Mouse (Mus musculus) limb, embryonic 12.5 days (tissue): ENCODE measurements at regions not wholly inside any gene's neighbourhood (a gene's known extent, or its start where the extent isn't known, plus 50 kb on each side); places are given as distances from the start of the nearest gene placed in this dataset.
A peak's percentile ranks its signal among the peaks of the same experiment; 100 is the strongest.

ENCODE experiments used
- ATAC-seq: fragments of 200-750 bp; cut with Nextera tagmentation; 2 replicates; pipeline ENCODE4 v1.8.0; 2017; ENCODE audit warnings: low read depth, moderate TSS enrichment; ENCODE audit not compliant: insufficient number of reproducible peaks, insufficient read depth, low FRiP score, low TSS enrichment
- H3K27ac ChIP-seq: fragments of 300-500 bp; sonication (generic); 2 replicates; pipeline ENCODE4 v1.5.1; 2016; ENCODE audit warnings: mild to moderate bottlenecking, moderate library complexity
- H3K27me3 ChIP-seq: fragments of 300-500 bp; sonication (generic); 2 replicates; pipeline ENCODE4 v1.6.1; 2016; ENCODE audit warnings: mild to moderate bottlenecking, moderate library complexity
- H3K36me3 ChIP-seq: fragments of 300-500 bp; sonication (generic); 2 replicates; pipeline ENCODE4 v1.6.1; 2016; ENCODE audit warnings: mild to moderate bottlenecking, moderate library complexity
- H3K4me1 ChIP-seq: fragments of 300-500 bp; sonication (generic); replicated peaks from 2 replicates; pipeline ENCODE4 v1.6.1; 2016
- H3K4me2 ChIP-seq: fragments of 300-500 bp; sonication (generic); 2 replicates; pipeline ENCODE4 v1.6.1; 2016; ENCODE audit warnings: mild to moderate bottlenecking, moderate library complexity
- H3K4me3 ChIP-seq: fragments of 300-500 bp; sonication (generic); replicated peaks from 2 replicates; pipeline ENCODE4 v1.5.1; 2016; ENCODE audit warnings: mild to moderate bottlenecking
- H3K9ac ChIP-seq: fragments of 300-500 bp; sonication (generic); replicated peaks from 2 replicates; pipeline ENCODE4 v1.6.1; 2016; ENCODE audit warnings: mild to moderate bottlenecking, moderate library complexity
- H3K9me3 ChIP-seq: fragments of 300-500 bp; sonication (generic); 2 replicates; pipeline ENCODE4 v1.6.1; 2016; ENCODE audit warnings: mild to moderate bottlenecking, moderate library complexity
- WGBS: fragments of 180-500 bp; shearing (Covaris S2); methylation state at CpG from one replicate; pipeline ENCODE4 v1.1.7; 2016; 5-methylcytosine and 5-hydroxymethylcytosine counted together

GRCm38 (mm10) chr3:51145985-51146384 lies 78.3 kb upstream of the Noct start:
- WGBS: 85% methylated on average over 2 of the region's 2 CpGs
- no peak overlapping the region for H3K4me3 ChIP-seq
- no peak overlapping the region for H3K4me2 ChIP-seq
- no peaks in the 10 kb centered on the region for H3K4me1 ChIP-seq
- no peak overlapping the region for H3K9ac ChIP-seq
- no peak overlapping the region for H3K27ac ChIP-seq
- no peaks in the 10 kb centered on the region for H3K36me3 ChIP-seq
- no peaks in the 10 kb centered on the region for H3K27me3 ChIP-seq
- peaks cover 4% of the 10 kb centered on the region; the same call in 1 of the 2 replicates for H3K9me3 ChIP-seq
- ATAC-seq: no peak

- WGBS: 91% methylated on average over 6 of the region's 6 CpGs
- Histone ChIP-seq H3K4me1 (no peaks in the 10 kb centered on the region), H3K27me3 (no peaks in the 10 kb centered on the region), H3K27ac (no peak overlapping the region), H3K9ac (no peak overlapping the region), H3K36me3 (no peaks in the 10 kb centered on the region), H3K9me3 (no peaks in the 10 kb centered on the region), H3K4me2 (no peak overlapping the region), H3K4me3 (no peak overlapping the region)
- ATAC-seq: no peak
Measured at GRCm38 (mm10) chr3:51150012-51150411, 74.2 kb upstream of the Noct start.

GRCm38 (mm10) chr3:51151104-51151503 lies 73.1 kb upstream of the Noct start:
- WGBS: 87% methylated on average over 4 of the region's 4 CpGs
- H3K4me2 ChIP-seq: no peak overlapping the region
- H3K9me3 ChIP-seq: no peaks in the 10 kb centered on the region
- H3K27me3 ChIP-seq: no peaks in the 10 kb centered on the region
- H3K36me3 ChIP-seq: no peaks in the 10 kb centered on the region
- ATAC-seq: no peak
- no peaks in the 10 kb centered on the region; the same call in 1 of the 2 replicates for H3K4me1 ChIP-seq
- H3K27ac ChIP-seq: no peak overlapping the region
- no peak overlapping the region for H3K9ac ChIP-seq
- H3K4me3 ChIP-seq: no peak overlapping the region

- no peak for ATAC-seq
- H3K27me3 ChIP-seq: no peaks in the 10 kb centered on the region
- no peak overlapping the region for H3K4me3 ChIP-seq
- no peak overlapping the region for H3K9ac ChIP-seq
- no peak overlapping the region for H3K4me2 ChIP-seq
- H3K4me1 ChIP-seq: peaks cover 15% of the 10 kb centered on the region
- no peaks in the 10 kb centered on the region for H3K9me3 ChIP-seq
- 0 out of 2 replicates have a peak overlapping the region, but pooled peaks have one; percentile 8 for H3K27ac ChIP-seq
- WGBS: 63% methylated on average over 4 of the region's 4 CpGs
- H3K36me3 ChIP-seq: no peaks in the 10 kb centered on the region
Measured at GRCm38 (mm10) chr3:51155621-51156020, 68.6 kb upstream of the Noct start.

GRCm38 (mm10) chr3:51156386-51157290 lies 67.6 kb upstream of the Noct start:
- H3K9ac ChIP-seq: no peak overlapping the region
- H3K4me3 ChIP-seq: no peak overlapping the region
- H3K4me1 ChIP-seq: peaks cover 15% of the 10 kb centered on the region
- H3K27ac ChIP-seq: no peak overlapping the region
- no peaks in the 10 kb centered on the region for H3K27me3 ChIP-seq
- no peaks in the 10 kb centered on the region for H3K36me3 ChIP-seq
- ATAC-seq: no peak
- no peaks in the 10 kb centered on the region for H3K9me3 ChIP-seq
- 42% methylated on average over 20 of the region's 20 CpGs for WGBS
- no peak overlapping the region for H3K4me2 ChIP-seq

GRCm38 (mm10) chr3:51157291-51157650 lies 67.0 kb upstream of the Noct start:
- no peaks in the 10 kb centered on the region for H3K9me3 ChIP-seq
- H3K27ac ChIP-seq: no peak overlapping the region
- peaks cover 15% of the 10 kb centered on the region for H3K4me1 ChIP-seq
- no peak for ATAC-seq
- H3K36me3 ChIP-seq: no peaks in the 10 kb centered on the region
- no peaks in the 10 kb centered on the region for H3K27me3 ChIP-seq
- no peak overlapping the region for H3K9ac ChIP-seq
- H3K4me3 ChIP-seq: no peak overlapping the region
- WGBS: 37% methylated on average over 4 of the region's 4 CpGs
- H3K4me2 ChIP-seq: no peak overlapping the region

GRCm38 (mm10) chr3:51158449-51158848 lies 65.8 kb upstream of the Noct start:
- H3K9me3 ChIP-seq: no peaks in the 10 kb centered on the region
- no peaks in the 10 kb centered on the region for H3K36me3 ChIP-seq
- H3K4me2 ChIP-seq: no peak overlapping the region
- H3K27me3 ChIP-seq: no peaks in the 10 kb centered on the region
- 58% methylated on average over 4 of the region's 4 CpGs for WGBS
- H3K4me1 ChIP-seq: peaks cover 15% of the 10 kb centered on the region
- no peak overlapping the region for H3K4me3 ChIP-seq
- no peak overlapping the region for H3K9ac ChIP-seq
- no peak for ATAC-seq
- H3K27ac ChIP-seq: peak overlapping the region; percentile 23; the same call in 1 of the 2 replicates

GRCm38 (mm10) chr3:51159322-51159721 lies 64.9 kb upstream of the Noct start:
- H3K9me3 ChIP-seq: no peaks in the 10 kb centered on the region

GRCm38 (mm10) chr3:51159881-51160280 lies 64.4 kb upstream of the Noct start:
- Histone ChIP-seq H3K4me1 (peaks cover 15% of the 10 kb centered on the region), H3K4me3 (no peak overlapping the region), H3K36me3 (no peaks in the 10 kb centered on the region), H3K9ac (no peak overlapping the region), H3K27me3 (no peaks in the 10 kb centered on the region), H3K27ac (no peak overlapping the region), H3K4me2 (no peak overlapping the region), H3K9me3 (no peaks in the 10 kb centered on the region)
- 52% methylated on average over 9 of the region's 9 CpGs for WGBS
- no peak for ATAC-seq

More at GRCm38 (mm10) chr3:51159322-51159721, 64.9 kb upstream of the Noct start:
- no peak overlapping the region for H3K4me2 ChIP-seq
- no peaks in the 10 kb centered on the region for H3K27me3 ChIP-seq
- no peaks in the 10 kb centered on the region for H3K36me3 ChIP-seq
- peaks cover 15% of the 10 kb centered on the region for H3K4me1 ChIP-seq
- ATAC-seq: no peak
- no peak overlapping the region for H3K4me3 ChIP-seq
- no peak overlapping the region for H3K27ac ChIP-seq
- H3K9ac ChIP-seq: no peak overlapping the region
- WGBS: 21% methylated on average over 4 of the region's 4 CpGs

GRCm38 (mm10) chr3:51160625-51161024 lies 63.6 kb upstream of the Noct start:
- H3K9ac ChIP-seq: no peak overlapping the region
- no peak overlapping the region for H3K4me3 ChIP-seq
- no peak overlapping the region for H3K27ac ChIP-seq
- WGBS: 89% methylated on average over 7 of the region's 7 CpGs
- ATAC-seq: no peak
- no peaks in the 10 kb centered on the region for H3K9me3 ChIP-seq
- no peaks in the 10 kb centered on the region for H3K36me3 ChIP-seq
- H3K4me1 ChIP-seq: peaks cover 15% of the 10 kb centered on the region
- H3K4me2 ChIP-seq: no peak overlapping the region
- no peaks in the 10 kb centered on the region for H3K27me3 ChIP-seq

- H3K4me3 ChIP-seq: no peak overlapping the region
- H3K9ac ChIP-seq: no peak overlapping the region
- H3K9me3 ChIP-seq: no peaks in the 10 kb centered on the region
- H3K27me3 ChIP-seq: no peaks in the 10 kb centered on the region
- no peak overlapping the region for H3K4me2 ChIP-seq
- WGBS: 83% methylated on average over 30 of the region's 30 CpGs
- no peaks in the 10 kb centered on the region for H3K4me1 ChIP-seq
- H3K27ac ChIP-seq: 0 out of 2 replicates have a peak overlapping the region, but pooled peaks have one; percentile 7
- no peak for ATAC-seq
- H3K36me3 ChIP-seq: no peaks in the 10 kb centered on the region
Measured at GRCm38 (mm10) chr3:51169150-51169925, 54.9 kb upstream of the Noct start.
